Mouse (Mus musculus): ENCODE data around the gene Cnpy1. TPM values are rescaled to one million over a fixed set of nuclear protein-coding genes. Genes with fewer than 3 reads are reported as not detected.

Cnpy1 gene
- polyA plus RNA-seq, 1 experiment: not detected

DNA sequence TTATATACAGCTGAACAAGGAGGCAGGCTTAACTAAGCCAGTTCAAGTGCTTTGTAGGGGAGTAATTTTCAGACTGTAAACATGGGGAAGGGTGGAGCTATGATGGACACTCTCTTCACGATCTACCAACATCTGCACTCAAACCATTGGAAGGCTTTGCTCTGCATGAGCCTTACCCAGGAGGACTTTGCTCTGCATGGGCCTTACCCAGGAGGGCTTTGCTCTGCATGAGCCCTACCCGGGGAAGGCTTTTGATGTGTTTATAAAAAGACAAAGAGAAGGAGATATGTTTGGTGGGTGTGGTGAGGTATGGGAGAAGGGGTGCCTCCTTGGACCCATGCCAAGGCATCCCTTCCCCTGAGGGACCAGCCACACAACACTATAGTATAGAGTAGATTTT, 31.7 kb upstream of the Cnpy1 start:
- Histone ChIP-seq H3K4me3 (ENCODE audit: control insufficient read depth, insufficient read depth, low read length) (no peak overlapping the region), H3K27ac (ENCODE audit: control insufficient read depth, insufficient read depth, low read length) (no peak overlapping the region), H3K27me3 (ENCODE audit: control insufficient read depth, insufficient read depth, low read length) (no peaks in the 10 kb centered on the region), H3K4me1 (replicated peaks; ENCODE audit: control insufficient read depth, insufficient read depth, low read length) (no peaks in the 10 kb centered on the region), H3K36me3 (ENCODE audit: control insufficient read depth, insufficient read depth, low read length) (no peaks in the 10 kb centered on the region)
- DNase-seq: no peak
- 67% methylated on average over 2 of the region's 2 CpGs for WGBS
- TF ChIP-seq POLR2A (IDR thresholded peaks at IDR 0.05; ENCODE audit: control insufficient read depth, extremely low read depth, insufficient read depth, low read length, poor library complexity) (no peak), CTCF (IDR thresholded peaks at IDR 0.05; ENCODE audit: borderline replicate concordance, control insufficient read depth, extremely low read depth, insufficient read depth, low read length, poor library complexity) (no peak)

DNA sequence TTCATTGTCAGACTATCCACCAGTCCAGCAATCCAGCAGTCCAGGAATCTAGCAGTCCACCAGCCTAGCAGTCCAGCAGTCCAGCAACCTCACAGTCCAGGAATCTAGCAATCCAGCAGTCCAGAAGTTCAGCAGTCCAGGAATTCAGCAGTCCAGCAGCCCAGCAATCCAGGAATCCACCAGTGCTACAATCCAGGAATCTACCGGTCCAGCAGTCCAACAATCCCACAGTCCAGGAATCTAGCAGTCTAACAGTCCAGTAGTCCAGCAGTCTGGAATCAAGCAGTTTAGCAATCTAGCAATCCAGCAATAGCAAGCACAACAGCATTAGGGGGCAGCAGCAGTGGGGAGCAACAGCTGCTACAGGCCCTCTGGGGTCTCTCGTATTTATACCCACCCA, 27.2 kb upstream of the Cnpy1 start:
- DNase-seq: no peak
- no peak overlapping the region for H3K4me3 ChIP-seq (ENCODE audit: control insufficient read depth, insufficient read depth, low read length)
- H3K36me3 ChIP-seq (ENCODE audit: control insufficient read depth, insufficient read depth, low read length): no peaks in the 10 kb centered on the region
- no peak overlapping the region for H3K27ac ChIP-seq (ENCODE audit: control insufficient read depth, insufficient read depth, low read length)
- no peak for TF ChIP-seq CTCF (IDR thresholded peaks at IDR 0.05; ENCODE audit: borderline replicate concordance, control insufficient read depth, extremely low read depth, insufficient read depth, low read length, poor library complexity)
- no peak for TF ChIP-seq POLR2A (IDR thresholded peaks at IDR 0.05; ENCODE audit: control insufficient read depth, extremely low read depth, insufficient read depth, low read length, poor library complexity)
- peaks cover 19% of the 10 kb centered on the region for H3K4me1 ChIP-seq (replicated peaks; ENCODE audit: control insufficient read depth, insufficient read depth, low read length)
- no peaks in the 10 kb centered on the region for H3K27me3 ChIP-seq (ENCODE audit: control insufficient read depth, insufficient read depth, low read length)
- 94% methylated on average over 2 of the region's 2 CpGs for WGBS

DNA sequence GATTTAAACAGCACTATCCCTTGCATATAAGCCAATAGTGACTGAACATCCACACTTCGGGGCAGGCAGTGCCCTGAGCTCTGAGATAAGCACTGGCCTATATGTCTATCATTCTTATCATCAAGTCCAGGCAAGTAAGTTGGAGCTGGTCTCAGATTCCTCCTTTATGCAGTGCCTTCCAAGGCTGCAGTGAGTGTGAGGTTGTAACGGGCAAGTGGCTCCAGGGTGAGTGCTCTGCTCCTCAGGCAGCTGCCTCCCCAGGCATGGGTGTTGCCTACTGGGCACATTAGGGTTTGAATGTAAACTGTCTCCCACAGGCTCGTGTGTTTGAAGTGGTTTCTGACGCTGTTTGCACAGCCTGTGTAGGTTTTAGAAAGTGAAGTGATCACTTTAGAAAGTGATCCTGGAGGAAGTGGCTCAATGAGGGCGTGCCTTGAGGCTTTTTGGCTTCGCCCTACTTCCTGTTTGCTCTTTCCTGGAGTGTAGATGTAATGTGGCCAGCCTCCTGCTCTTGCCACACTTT, 23.9 kb upstream of the Cnpy1 start:
- no peaks in the 10 kb centered on the region for H3K36me3 ChIP-seq (ENCODE audit: control insufficient read depth, insufficient read depth, low read length)
- H3K27me3 ChIP-seq (ENCODE audit: control insufficient read depth, insufficient read depth, low read length): no peaks in the 10 kb centered on the region
- no peak overlapping the region for H3K4me3 ChIP-seq (ENCODE audit: control insufficient read depth, insufficient read depth, low read length)
- TF ChIP-seq POLR2A (IDR thresholded peaks at IDR 0.05; ENCODE audit: control insufficient read depth, extremely low read depth, insufficient read depth, low read length, poor library complexity) (no peak), CTCF (IDR thresholded peaks at IDR 0.05; ENCODE audit: borderline replicate concordance, control insufficient read depth, extremely low read depth, insufficient read depth, low read length, poor library complexity) (no peak)
- H3K4me1 ChIP-seq (replicated peaks; ENCODE audit: control insufficient read depth, insufficient read depth, low read length): peaks cover 19% of the 10 kb centered on the region
- H3K27ac ChIP-seq (ENCODE audit: control insufficient read depth, insufficient read depth, low read length): no peak overlapping the region
- peak; percentile 46 for DNase-seq
- 7% methylated on average over 6 of the region's 6 CpGs for WGBS

DNA sequence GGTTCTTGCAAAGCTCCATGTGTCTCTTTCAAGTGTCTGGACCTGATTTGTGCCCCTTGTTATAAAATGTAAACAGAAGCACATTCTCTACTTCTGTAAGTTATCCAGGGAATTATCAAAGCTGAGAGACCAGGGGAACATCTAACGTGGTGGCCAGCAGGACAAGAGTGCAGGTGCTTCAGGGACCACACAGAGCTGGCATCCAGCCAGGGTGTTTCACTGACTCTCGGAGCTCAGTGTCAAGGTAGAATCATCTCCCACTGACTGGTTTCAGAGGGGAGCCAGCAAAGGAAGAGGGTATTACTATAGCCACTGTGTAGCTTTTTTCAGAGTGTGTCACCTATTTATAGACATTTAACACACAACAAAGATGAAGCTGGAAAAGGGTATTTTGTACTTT, 22.0 kb upstream of the Cnpy1 start:
- TF ChIP-seq POLR2A (IDR thresholded peaks at IDR 0.05; ENCODE audit: control insufficient read depth, extremely low read depth, insufficient read depth, low read length, poor library complexity) (no peak), CTCF (IDR thresholded peaks at IDR 0.05; ENCODE audit: borderline replicate concordance, control insufficient read depth, extremely low read depth, insufficient read depth, low read length, poor library complexity) (no peak)
- DNase-seq: no peak
- WGBS: 31% methylated on average over 2 of the region's 2 CpGs
- H3K27me3 ChIP-seq (ENCODE audit: control insufficient read depth, insufficient read depth, low read length): no peaks in the 10 kb centered on the region
- peaks cover 19% of the 10 kb centered on the region for H3K4me1 ChIP-seq (replicated peaks; ENCODE audit: control insufficient read depth, insufficient read depth, low read length)
- no peaks in the 10 kb centered on the region for H3K36me3 ChIP-seq (ENCODE audit: control insufficient read depth, insufficient read depth, low read length)
- no peak overlapping the region for H3K4me3 ChIP-seq (ENCODE audit: control insufficient read depth, insufficient read depth, low read length)
- H3K27ac ChIP-seq (ENCODE audit: control insufficient read depth, insufficient read depth, low read length): no peak overlapping the region

DNA sequence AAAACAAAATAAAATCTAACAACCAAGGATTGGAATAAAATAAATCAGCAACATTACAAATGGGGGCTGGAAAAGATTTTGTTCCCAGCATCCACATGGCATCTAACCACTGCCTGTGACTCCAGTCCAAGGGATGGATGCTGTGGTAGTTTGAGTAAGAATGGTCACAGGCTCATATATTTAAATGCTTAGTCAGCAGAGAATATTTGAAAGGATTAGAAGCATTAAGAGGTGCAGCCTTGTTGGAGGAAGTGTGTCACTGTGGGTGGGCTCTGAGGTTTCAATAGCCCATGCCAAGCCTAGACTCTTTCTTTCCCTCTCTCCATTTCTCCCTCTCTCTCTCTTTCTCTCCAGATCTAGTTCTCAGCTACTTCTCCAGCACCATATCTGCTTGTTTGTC, 20.0 kb upstream of the Cnpy1 start:
- TF ChIP-seq POLR2A (IDR thresholded peaks at IDR 0.05; ENCODE audit: control insufficient read depth, extremely low read depth, insufficient read depth, low read length, poor library complexity) (no peak), CTCF (IDR thresholded peaks at IDR 0.05; ENCODE audit: borderline replicate concordance, control insufficient read depth, extremely low read depth, insufficient read depth, low read length, poor library complexity) (no peak)
- H3K27ac ChIP-seq (ENCODE audit: control insufficient read depth, insufficient read depth, low read length): no peak overlapping the region
- DNase-seq: no peak
- H3K27me3 ChIP-seq (ENCODE audit: control insufficient read depth, insufficient read depth, low read length): no peaks in the 10 kb centered on the region
- no peak overlapping the region for H3K4me3 ChIP-seq (ENCODE audit: control insufficient read depth, insufficient read depth, low read length)
- peaks cover 18% of the 10 kb centered on the region for H3K4me1 ChIP-seq (replicated peaks; ENCODE audit: control insufficient read depth, insufficient read depth, low read length)
- H3K36me3 ChIP-seq (ENCODE audit: control insufficient read depth, insufficient read depth, low read length): no peaks in the 10 kb centered on the region

DNA sequence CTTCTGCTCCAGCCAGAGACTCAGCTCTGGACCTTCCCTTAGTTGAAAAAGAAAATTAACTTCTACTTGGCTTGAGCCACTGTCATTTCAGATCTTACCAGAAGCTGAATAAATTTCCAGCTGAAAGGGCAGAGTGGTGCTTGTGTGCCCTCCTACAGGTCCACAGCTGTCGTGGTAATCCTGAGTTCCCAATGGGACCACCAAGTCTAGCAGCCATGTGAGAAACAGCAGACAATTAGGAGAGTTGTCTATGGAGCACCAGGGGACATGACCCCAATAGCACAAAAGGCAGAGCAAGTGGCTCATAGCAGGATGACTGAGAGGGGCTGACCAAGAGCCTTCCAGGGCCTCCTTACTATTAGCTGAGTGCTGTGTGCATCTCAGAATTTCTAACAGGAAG, 18.2 kb upstream of the Cnpy1 start:
- H3K4me3 ChIP-seq (ENCODE audit: control insufficient read depth, insufficient read depth, low read length): no peak overlapping the region
- 86% methylated on average over 1 of the region's 1 CpGs for WGBS
- no peaks in the 10 kb centered on the region for H3K27me3 ChIP-seq (ENCODE audit: control insufficient read depth, insufficient read depth, low read length)
- peaks cover 2% of the 10 kb centered on the region; the same call in 1 of the 2 replicates for H3K4me1 ChIP-seq (replicated peaks; ENCODE audit: control insufficient read depth, insufficient read depth, low read length)
- TF ChIP-seq POLR2A (IDR thresholded peaks at IDR 0.05; ENCODE audit: control insufficient read depth, extremely low read depth, insufficient read depth, low read length, poor library complexity) (no peak), CTCF (IDR thresholded peaks at IDR 0.05; ENCODE audit: borderline replicate concordance, control insufficient read depth, extremely low read depth, insufficient read depth, low read length, poor library complexity) (no peak)
- DNase-seq: no peak
- no peak overlapping the region for H3K27ac ChIP-seq (ENCODE audit: control insufficient read depth, insufficient read depth, low read length)
- H3K36me3 ChIP-seq (ENCODE audit: control insufficient read depth, insufficient read depth, low read length): no peaks in the 10 kb centered on the region

DNA sequence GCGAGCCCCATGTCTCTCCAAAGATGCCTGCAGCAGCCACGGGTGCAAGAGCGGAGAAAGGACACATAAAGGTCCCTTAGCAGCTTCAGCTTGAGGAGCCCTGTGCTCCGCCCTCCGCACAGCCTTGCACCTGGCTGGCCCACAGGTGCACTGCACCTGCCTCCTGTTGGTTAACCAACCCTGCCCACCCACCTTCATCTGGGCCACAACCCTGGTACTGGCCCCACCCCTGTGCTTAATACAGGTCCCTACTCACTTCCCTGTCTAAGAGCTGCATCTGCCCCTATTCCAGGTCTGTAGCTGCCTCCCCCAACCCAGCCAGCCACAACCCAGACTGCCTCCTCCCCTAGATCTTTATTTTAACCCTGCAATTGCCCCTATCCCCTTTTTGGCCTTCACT, 16.5 kb upstream of the Cnpy1 start:
- 75% methylated on average over 5 of the region's 5 CpGs for WGBS
- H3K4me3 ChIP-seq (ENCODE audit: control insufficient read depth, insufficient read depth, low read length): no peak overlapping the region
- TF ChIP-seq POLR2A (IDR thresholded peaks at IDR 0.05; ENCODE audit: control insufficient read depth, extremely low read depth, insufficient read depth, low read length, poor library complexity) (no peak), CTCF (IDR thresholded peaks at IDR 0.05; ENCODE audit: borderline replicate concordance, control insufficient read depth, extremely low read depth, insufficient read depth, low read length, poor library complexity) (no peak)
- H3K27me3 ChIP-seq (ENCODE audit: control insufficient read depth, insufficient read depth, low read length): no peaks in the 10 kb centered on the region
- no peaks in the 10 kb centered on the region for H3K36me3 ChIP-seq (ENCODE audit: control insufficient read depth, insufficient read depth, low read length)
- no peak overlapping the region for H3K27ac ChIP-seq (ENCODE audit: control insufficient read depth, insufficient read depth, low read length)
- DNase-seq: no peak
- no peaks in the 10 kb centered on the region for H3K4me1 ChIP-seq (replicated peaks; ENCODE audit: control insufficient read depth, insufficient read depth, low read length)

All from thymus, adult 2 months (tissue).